Mouse (Mus musculus): ENCODE measurements at regions not wholly inside any gene's neighbourhood (a gene's known extent, or its start where the extent isn't known, plus 50 kb on each side); places are given as distances from the start of the nearest gene placed in this dataset.
"Not testable (repeated sequence)": the region's sequence is repeated elsewhere in the genome, so short reads cannot be mapped to it uniquely, and the experiment has no call there.

DNA sequence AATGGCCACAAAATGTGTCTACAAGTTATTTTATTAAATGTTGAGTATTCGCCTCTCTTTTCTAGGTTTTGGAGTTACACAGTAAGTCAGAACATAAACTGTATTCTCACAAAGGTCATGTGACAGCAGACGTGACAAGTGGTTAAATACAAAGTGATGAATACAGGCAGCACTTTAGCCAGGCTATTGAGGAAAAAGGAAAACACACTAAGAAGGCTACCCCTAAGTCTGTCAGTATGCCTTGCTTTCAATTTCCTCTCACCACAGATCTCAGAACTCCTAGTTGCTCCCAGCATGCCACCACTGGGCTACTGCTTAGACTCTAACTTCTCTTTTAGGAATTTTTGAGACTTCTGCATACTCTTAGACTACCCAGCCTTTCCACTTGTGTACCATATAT is 297.9 kb upstream of the Pex5l start:
- CTCF ChIA-PET: interaction anchor here (0.5 kb wide), 1 partner anchor 287 kb away, joined by 3 read pairs; no protein-coding TSS in a partner anchor

DNA sequence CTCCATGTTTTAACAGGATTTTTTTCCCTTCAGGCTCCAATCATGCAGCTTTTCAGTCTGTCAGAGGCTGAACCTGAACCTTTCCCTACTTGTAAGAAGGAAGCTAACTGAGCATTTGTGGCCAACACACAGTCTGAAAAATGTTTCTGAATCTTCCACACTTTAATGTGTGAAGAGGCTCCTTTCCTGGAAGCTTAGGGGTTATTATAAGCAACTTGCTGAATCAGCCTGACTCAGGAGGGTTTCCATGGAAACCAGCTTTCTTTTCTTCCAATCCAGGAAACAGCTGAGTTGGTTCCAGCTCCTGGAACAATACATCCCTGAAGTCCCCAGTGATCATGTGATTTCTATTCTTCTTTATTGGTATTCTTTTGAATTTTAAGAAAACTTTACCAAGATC is 297.5 kb upstream of the Pex5l start:
- CTCF ChIA-PET: interaction anchor here (0.5 kb wide), 1 partner anchor 287 kb away, joined by 3 read pairs; no protein-coding TSS in a partner anchor

DNA sequence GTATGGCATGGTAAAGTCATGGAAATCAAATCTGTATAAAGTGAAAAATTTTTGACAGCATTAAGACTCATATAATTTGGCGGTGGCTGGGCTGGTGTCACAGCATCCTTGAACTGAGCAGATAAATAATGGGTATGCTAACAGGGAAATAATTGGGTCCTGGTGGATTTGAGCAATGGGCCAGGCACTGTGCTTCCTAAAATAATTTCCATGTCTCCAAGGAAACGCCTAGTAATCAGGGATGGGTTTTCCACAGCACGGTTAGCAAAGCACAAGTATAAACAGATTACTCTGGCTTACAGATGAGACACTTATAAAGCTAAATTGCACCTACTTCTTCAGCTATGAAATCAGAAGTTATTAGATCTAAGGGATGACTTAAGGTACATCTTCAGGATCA is 273.9 kb upstream of the Pex5l start:
- CTCF ChIA-PET: no interaction called here

DNA sequence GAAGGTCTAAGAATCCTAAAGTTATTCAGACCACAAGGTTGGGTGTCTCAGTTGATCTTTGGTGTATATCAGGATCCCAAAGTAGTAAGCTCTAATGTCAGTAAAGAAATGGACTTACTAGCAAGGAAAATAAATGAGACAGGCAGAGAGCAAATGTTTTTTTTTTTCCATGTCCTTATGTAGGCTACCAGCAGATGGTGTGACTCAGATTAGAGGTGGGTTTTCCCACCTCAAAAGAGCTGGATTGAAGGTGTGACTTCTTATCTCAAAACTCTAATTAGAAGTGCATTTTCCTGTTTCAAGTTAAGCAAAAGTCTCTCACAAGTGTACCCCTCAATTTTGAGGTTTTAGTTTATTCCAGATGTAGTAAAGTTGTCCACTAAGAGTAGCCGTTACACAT is 273.3 kb upstream of the Pex5l start:
- CTCF ChIA-PET: no interaction called here

DNA sequence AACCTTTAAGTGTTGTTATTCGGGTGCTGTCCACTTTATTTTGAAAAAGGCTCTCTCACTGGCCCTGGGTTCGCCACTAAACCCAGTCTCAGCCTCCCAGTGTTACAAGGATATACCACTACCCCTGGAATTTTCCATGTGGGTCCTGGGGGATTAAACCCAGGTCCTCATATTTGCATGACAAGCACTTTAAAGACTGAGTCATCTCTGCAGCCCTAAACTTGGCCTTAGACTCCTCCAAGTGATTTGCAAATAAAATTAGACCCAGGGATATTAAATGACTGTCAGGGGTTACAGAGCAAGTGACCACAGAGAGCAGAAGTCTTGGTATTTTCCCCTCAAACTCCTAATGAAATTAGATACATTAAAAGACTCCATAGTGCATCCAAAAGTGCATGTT is 258.9 kb upstream of the Pex5l start:
- CTCF ChIA-PET: no interaction called here

DNA sequence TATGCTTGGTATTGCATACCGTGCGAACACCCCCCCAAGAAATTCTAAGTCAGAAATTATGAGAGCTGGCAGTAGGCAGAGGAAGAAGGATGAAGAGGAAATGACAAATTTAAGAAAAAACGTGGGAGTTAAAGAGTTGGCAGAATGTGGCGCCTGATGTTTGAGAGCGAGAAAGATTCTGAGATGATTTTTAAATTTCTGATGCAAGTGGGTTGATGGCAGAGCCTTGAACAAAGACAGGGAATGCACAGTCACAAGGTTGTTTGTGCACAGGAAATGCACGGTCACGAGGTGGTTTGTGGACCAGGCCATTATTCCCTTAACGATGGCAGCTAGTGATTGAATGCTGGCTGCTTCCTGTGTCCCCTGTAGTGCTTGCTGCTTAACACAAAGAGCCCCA is 256.3 kb upstream of the Pex5l start:
- CTCF ChIA-PET: no interaction called here

DNA sequence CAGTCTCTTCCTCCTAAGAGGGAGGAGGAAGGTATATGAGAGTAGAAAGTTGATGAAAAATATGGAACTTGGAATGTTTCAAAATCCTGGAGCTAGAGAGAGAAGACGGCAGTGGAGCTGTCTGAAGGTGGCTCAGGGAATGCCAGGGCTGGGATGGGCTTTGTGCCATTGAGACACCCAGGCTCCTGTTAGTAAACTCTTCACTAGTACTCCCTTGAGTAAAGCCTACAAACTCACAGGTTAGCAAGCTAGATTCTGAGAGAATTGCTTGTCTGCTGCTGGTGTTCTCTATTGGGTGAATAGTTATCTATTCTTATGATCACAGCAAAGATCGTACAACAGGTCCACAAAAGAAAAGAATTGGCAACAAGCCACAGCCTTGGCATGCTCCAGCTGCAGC is 255.3 kb upstream of the Pex5l start:
- CTCF ChIA-PET: no interaction called here

DNA sequence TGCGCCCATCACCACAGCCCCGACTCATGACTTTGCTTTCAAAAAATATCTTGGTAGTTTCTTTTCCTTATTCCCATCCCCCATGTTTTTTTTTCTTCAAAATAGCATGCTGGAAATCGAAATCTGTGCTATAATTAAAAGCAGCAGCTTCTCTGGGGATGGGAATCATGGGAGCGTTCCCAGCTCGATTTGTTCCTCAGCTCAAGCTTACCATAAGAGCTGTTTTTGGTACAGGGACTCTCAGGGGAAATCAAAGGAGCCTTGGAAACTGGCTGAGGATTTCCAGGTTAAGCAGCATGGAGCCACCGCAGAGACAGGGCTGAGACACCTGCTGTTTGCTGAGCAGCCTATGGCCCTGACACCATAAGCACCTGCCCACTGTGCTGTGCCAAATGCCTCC is 254.2 kb upstream of the Pex5l start:
- CTCF ChIA-PET: no interaction called here

DNA sequence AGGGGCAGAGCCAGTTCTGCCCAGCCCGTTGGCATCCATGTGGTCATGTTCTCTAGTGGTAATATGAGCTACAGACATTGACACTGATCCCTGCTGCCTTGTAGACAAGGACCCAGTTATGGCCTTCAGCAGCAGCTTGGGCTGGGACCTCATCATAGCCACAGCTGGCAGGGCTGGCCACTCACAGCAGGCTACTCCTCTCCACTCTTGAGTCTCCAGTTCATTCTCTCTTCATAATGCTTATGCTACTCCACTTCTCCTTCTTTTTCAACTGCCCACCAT is 249.4 kb upstream of the Pex5l start:
- CTCF ChIA-PET: no interaction called here

DNA sequence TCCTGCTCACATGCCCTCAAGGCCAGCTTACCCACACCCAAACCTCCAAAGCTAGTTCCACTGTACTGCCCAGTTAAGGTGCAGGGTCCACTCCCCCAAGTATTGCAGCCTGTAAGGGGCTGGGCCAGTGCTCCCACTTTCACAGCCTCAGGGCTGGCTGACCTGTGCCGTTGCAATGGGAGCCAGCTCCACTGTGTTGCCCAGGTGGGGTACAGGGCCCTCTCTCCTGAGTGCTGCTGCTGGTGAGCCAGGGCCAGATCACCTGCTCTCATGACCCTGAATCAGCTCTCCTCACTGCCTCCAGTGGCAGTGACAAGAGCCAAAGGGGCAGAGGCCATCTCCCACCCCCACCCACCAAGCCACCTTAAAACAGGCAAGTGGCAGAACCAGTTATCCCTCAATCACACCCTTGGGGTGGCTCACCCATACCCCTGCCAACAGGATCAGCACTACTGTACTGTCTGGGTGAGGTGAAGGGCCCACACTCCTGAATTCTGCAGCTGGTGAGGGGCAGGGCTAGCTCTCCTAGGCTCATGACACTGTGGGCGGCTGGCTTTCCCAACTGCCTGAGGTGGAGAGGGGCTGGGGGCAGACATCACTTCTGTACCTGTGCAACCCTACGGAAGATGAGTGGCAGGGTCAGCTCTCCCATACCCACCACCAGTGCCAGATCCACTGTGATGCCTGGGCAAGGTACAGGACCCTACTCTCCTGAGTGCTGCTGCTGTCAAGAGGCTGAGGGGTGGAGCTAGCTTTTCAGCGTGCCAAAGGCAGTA is 248.9 kb upstream of the Pex5l start:
- CTCF ChIA-PET: no interaction called here

DNA sequence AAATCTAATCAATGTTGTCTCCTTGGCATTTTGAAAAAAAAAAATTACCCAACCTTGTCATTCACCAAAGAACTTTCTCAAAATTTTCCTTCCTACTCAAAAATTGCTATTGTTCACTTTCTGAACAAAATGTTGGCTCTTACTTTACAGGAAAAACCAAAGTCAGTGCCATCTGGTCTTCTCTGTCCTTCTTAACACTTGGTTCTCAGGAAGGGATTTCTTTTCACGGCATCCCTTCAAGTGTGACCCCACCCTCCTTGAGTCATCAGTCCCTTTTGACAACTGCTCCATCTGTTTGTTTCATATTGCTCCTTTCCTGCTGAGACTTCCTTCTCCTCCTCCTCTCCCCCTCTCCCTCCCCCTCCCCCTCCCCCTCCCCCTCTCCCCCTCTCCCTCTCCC is 245.1 kb upstream of the Pex5l start:
- CTCF ChIA-PET: no interaction called here

DNA sequence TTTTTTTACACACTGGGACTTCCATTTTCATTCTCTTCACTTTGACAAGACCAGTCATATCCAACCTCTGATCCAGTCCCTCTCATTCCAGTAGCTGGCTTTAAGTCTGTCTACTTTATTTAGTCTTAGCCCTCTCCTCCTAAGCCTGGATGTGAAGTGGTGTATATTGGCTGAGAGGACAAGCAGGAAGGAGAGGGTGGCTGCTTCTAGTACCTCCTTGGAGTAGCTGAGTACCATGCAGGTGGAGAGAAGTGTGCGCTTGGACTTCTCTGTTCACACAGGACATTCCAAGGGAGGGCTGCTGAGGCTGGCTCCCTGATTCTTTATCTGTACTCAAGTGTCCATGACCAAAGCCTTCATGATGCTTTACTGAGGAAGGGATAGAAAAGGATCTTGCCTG is 240.6 kb upstream of the Pex5l start:
- CTCF ChIA-PET: no interaction called here

DNA sequence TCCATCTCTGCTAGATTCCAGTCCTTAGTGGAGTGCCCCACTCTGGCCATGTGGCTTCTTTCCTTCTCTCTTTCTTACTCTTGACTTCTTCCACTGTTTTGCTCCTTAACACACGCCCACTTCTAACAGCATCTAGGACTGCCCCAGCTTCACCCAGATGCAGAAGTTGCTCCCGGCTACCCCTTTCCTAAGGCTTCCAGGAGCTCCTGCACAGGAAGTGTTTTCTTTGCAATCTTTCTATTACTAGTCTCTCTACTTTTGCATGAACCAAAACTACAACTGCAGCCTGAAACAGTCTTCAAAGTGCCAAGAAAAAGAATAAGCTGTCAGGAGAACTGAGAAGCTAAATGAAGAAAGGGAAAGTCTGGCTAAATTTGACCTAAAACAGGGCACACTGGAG is 236.6 kb upstream of the Pex5l start:
- CTCF ChIA-PET: no interaction called here

DNA sequence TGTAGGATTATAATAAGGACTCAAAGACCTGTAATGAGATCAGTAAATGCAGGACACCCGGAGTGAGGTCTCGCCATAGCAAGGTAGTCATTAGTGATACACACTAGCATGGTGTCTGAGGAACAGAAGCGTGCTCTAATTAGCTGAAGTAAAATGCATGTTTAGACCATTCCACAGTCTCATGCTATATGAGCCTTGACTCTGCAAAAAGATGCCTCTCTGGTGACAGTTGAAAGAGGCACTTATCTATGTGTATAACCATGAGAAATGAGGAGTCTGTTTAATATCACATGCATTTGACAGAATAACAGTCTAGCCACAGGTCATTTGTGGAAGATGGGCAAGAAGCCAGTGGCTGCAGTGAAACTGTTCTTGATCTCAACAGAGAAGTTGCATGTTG is 232.1 kb upstream of the Pex5l start:
- CTCF ChIA-PET: no interaction called here

DNA sequence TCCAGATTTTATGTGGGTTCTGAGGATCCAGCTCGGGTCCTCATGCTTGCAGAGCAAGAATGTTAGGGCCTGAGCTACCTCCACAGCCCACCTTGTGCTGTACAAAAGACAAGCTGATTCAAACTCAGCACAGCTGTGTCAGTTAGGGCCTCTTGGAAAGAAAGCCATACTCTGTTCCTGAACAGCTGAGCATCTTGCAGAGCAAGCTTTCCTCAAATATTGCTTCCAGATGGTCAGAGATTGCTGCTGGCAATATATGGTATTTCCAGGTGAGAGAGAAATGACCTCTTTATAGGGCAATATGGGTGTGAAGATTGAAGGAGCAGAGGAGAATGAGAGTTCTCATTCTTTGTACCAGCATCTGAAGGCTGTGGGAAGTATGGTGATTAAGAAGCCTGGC is 229.8 kb upstream of the Pex5l start:
- CTCF ChIA-PET: no interaction called here

DNA sequence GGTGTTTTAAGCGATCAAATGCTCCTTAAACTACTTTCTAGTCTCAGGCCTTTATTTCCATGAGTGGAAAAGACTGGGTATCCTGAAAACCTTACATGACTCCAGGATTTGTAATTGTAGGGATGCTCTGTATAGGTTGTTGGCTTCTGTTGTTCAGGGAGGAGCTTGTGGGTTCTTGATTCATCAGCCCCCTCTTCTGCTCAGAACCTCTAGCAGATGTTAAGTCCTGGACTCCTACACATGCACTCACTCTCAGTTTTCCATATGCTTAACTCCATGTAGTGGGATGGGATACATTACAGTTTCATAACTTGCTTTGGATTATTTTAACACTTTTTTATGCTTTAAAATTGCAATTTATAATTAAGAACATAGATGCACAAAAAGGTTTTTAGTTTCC is 220.5 kb upstream of the Pex5l start:
- CTCF ChIA-PET: no interaction called here

DNA sequence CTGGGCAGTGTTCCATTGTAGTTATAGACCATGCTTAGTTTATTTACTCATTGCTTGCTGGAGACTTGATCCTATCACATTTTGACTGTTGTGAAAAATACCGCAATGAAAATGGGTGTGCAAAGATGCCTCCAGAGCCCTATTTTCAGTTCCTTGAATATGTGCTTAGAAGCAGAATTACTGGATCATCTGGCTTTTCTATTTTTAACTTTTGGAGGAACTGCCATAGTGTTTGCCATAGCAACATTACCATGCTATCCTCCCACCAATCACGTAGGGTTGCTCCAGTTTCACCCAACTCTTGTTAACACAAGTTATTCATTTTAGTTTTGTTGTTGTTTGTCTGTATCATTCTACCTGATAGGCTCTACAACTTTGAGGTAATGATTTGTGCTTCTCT is 217.0 kb upstream of the Pex5l start:
- CTCF ChIA-PET: no interaction called here

DNA sequence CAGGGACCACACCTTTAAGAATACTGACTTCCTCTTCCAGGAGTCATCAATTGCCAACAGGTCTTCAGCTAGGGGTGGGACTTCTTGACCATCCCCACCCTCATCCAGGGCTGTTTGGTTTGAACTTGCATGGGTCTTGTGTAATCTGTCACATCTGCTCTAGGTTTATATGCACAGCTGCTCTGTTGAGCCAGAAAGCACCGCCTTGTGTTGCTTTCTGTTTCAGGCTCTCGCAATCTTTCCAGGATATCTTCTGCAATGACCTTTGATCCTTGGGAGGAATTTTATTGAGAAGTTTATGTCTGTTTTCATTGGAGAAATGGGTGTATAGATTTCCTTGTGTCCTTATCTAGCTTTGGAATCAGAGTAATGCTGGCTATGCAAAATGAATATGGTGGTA is 210.8 kb upstream of the Pex5l start:
- CTCF ChIA-PET: no interaction called here

DNA sequence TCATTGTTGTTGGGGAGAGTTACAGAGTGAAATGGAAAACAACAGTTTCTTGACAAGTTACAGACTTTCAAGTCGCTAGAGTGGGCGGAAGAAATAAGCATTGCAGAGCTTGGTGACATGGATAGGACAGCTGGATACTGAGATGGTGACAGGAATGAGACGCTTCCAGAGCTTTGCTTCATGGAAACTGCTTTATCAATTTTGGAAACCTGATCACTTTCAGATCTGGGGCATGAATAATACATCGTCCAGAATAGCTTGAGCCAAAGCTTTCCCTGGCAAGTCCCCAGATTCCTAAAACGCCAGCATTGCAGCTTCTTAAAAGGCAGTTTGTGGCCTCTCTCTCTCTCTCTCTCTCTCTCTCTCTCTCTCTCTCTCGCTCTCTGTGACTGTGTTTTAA is 207.9 kb upstream of the Pex5l start:
- CTCF ChIA-PET: no interaction called here

DNA sequence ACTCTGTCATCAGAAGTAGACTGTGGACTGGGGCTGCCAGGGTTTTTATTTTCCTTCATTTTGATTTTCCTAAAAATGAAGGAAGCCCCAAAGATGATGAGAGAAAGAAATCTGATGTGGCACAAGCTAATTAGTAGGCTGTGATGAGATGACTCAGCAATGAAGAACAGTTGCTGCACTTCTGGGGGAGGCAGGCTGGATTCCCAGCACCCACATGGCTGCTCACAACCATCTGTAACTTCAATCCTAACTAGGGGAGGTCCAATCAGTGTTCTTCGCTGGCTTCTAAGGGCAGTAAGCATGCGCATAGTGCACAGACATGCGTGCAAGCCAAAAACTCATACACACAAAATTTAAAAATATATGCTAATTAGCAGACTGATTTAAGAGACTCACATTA is 191.0 kb upstream of the Pex5l start:
- CTCF ChIA-PET: no interaction called here

DNA sequence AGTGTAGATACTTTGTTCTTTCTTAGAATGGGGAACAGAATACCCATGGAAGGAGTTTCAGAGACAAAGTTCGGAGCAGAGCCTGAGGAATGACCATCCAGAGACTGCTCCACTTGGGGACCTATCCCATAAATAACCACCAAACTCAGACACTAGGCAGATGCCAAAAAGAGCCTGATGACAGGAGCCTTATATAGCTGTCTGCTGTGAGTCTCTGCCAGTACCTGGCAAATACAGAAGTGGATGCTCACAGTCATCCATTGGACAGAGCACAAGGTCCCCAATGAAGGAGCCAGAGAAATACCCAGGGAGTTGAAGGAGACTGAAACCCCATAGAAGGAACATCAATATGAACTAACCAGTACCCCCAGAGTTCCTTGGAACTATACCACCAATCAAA is 174.6 kb upstream of the Pex5l start:
- CTCF ChIA-PET: not testable (repeated sequence)

DNA sequence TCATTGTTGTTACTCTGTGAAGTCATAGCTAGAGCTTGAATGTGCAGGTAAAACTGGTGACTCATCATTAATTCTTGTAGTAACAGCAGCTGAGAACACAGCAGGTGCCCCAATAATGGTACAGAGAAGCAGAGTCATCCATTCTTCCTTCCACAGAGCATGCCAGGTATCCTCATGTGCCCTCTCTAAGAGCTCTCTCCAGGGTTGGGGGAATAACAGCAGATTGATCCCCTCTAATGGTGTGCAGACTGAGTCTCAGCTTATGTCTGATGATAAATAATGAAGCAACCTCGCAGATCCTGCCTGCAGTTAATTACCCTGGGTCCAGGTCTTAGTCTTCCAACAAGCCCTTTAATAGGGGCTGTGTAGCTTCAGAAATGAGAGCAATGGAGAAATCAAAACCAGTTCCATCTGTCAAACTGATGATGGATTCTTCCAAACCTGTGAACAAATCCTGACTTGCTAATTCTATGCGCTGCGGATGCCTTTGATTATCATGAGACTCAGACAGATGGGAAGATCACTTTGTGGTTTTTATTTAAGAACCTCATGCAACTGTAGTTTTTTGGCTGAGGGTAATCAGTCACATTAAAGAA is 169.3 kb upstream of the Pex5l start:
- CTCF ChIA-PET: no interaction called here

DNA sequence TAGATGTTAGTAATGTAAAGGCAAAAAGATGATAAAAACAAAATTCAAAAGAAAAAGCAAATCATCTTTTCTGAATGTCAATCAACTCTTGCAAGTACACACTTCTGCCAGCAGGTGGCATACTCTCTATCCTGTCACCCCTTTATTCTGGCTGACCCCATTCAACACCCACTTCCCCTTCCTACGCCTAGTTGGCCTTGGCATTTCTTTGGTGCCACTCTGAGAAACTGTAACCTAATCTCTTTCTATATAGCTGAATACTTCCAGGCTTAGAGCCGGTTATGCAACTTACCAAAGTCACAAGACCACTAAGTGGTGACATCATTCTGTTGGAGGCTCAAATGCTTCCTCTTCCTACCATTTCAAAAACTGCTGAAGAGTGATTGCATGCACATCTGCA is 165.2 kb upstream of the Pex5l start:
- CTCF ChIA-PET: no interaction called here

DNA sequence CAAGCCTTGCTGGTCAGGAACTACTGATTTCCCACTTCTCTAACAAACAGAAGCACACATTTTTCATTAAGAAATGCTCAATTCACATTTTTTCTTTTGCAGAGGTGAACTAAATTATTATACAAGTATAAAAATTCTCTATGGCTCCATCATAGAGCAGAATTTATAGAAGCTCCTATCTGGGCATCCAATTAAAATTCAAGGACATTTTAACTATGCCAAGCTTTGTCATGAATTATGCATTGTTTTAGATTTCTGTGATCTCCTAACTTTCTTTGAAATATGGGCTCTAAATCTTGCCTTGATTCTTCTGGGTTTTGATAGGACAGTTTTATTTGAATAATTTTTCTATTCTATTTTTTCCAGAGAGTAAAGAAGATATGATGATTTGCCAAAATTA is 163.1 kb upstream of the Pex5l start:
- CTCF ChIA-PET: no interaction called here

DNA sequence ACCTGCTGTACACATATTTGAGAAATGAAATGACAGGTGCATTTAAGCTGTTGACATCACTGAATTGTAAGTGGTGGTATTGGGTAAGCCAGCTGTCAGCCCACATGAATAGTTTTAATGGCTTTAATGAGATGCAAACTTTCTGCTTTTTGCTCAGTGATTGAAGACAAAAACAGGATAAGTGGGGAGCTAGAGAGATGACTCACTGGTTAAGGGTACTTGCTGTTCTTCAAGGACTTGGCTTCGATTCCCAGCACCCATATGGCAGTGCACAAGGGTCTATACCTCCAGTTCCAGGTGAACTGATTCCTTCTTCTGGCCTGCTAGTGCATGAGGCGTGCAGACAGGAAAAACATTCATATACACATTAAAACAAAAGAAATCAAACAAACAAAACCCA is 162.7 kb upstream of the Pex5l start:
- CTCF ChIA-PET: no interaction called here

Measured in spleen, embryonic (tissue).